Mouse (Mus musculus): Measurements from ENCODE around the gene Zfp819. TPM values are rescaled to one million over a fixed set of nuclear protein-coding genes. Genes with fewer than 3 reads are reported as not detected.
A peak's percentile ranks its signal among the peaks of the same experiment; 100 is the strongest.
"Not testable (repeated sequence)": the region's sequence is repeated elsewhere in the genome, so short reads cannot be mapped to it uniquely, and the experiment has no call there.

Gene Zfp819
- polyA plus RNA-seq, 1 experiment = 0.06 TPM

- Histone ChIP-seq H3K4me3 (ENCODE audit: extremely low read depth, insufficient read depth, insufficient read length) (no peak overlapping the region), H3K4me1 (ENCODE audit: control insufficient read depth, insufficient read depth, insufficient read length) (no peaks in the 10 kb centered on the region), H3K27me3 (ENCODE audit: control insufficient read depth, insufficient read depth, low read length) (no peaks in the 10 kb centered on the region), H3K27ac (ENCODE audit: insufficient read depth, low read length) (peak overlapping the region; percentile 15; the same call in 1 of the 2 replicates), H3K36me3 (ENCODE audit: control insufficient read depth, insufficient read depth, low read length) (no peaks in the 10 kb centered on the region)
- WGBS = 77% methylated on average over 5 of the region's 5 CpGs
- DNase-seq (ENCODE audit: low read depth in 1 of 2, low spot score in 2 of 2) = no peak
- no peak for TF ChIP-seq POLR2A (IDR thresholded peaks at IDR 0.05; ENCODE audit: low read depth, low read length)
- no peak for TF ChIP-seq CTCF (IDR thresholded peaks at IDR 0.05; ENCODE audit: extremely low read depth, insufficient read depth, insufficient read length, insufficient replicate concordance)
Observed at GRCm38 (mm10) chr7:43642587-43642986, 35.6 kb downstream of the Zfp819 start.

GRCm38 (mm10) chr7:43643046-43643652 lies 36.2 kb downstream of the Zfp819 start:
- H3K27me3 ChIP-seq (ENCODE audit: control insufficient read depth, insufficient read depth, low read length) = no peaks in the 10 kb centered on the region
- no peak for TF ChIP-seq CTCF (IDR thresholded peaks at IDR 0.05; ENCODE audit: extremely low read depth, insufficient read depth, insufficient read length, insufficient replicate concordance)
- TF ChIP-seq POLR2A (IDR thresholded peaks at IDR 0.05; ENCODE audit: low read depth, low read length) = no peak
- DNase-seq (ENCODE audit: low read depth in 1 of 2, low spot score in 2 of 2) = no peak
- peak overlapping the region; percentile 15; the same call in 1 of the 2 replicates for H3K27ac ChIP-seq (ENCODE audit: insufficient read depth, low read length)
- no peak overlapping the region for H3K4me3 ChIP-seq (ENCODE audit: extremely low read depth, insufficient read depth, insufficient read length)
- H3K36me3 ChIP-seq (ENCODE audit: control insufficient read depth, insufficient read depth, low read length) = no peaks in the 10 kb centered on the region
- no peaks in the 10 kb centered on the region for H3K4me1 ChIP-seq (ENCODE audit: control insufficient read depth, insufficient read depth, insufficient read length)
- 73% methylated on average over 17 of the region's 17 CpGs for WGBS

- Histone ChIP-seq H3K36me3 (ENCODE audit: control insufficient read depth, insufficient read depth, low read length) (no peaks in the 10 kb centered on the region), H3K27ac (ENCODE audit: insufficient read depth, low read length) (no peak overlapping the region), H3K27me3 (ENCODE audit: control insufficient read depth, insufficient read depth, low read length) (no peaks in the 10 kb centered on the region), H3K4me1 (ENCODE audit: control insufficient read depth, insufficient read depth, insufficient read length) (no peaks in the 10 kb centered on the region), H3K4me3 (ENCODE audit: extremely low read depth, insufficient read depth, insufficient read length) (no peak overlapping the region)
- WGBS = 89% methylated on average over 6 of the region's 6 CpGs
- TF ChIP-seq CTCF (IDR thresholded peaks at IDR 0.05; ENCODE audit: extremely low read depth, insufficient read depth, insufficient read length, insufficient replicate concordance) (no peak), POLR2A (IDR thresholded peaks at IDR 0.05; ENCODE audit: low read depth, low read length) (no peak)
- DNase-seq (ENCODE audit: low read depth in 1 of 2, low spot score in 2 of 2) = no peak
Observed at GRCm38 (mm10) chr7:43652683-43653082, 45.7 kb downstream of the Zfp819 start.

GRCm38 (mm10) chr7:43654519-43654918 lies 47.5 kb downstream of the Zfp819 start:
- no peak for TF ChIP-seq CTCF (IDR thresholded peaks at IDR 0.05; ENCODE audit: extremely low read depth, insufficient read depth, insufficient read length, insufficient replicate concordance)
- TF ChIP-seq POLR2A (IDR thresholded peaks at IDR 0.05; ENCODE audit: low read depth, low read length) = no peak
- no peak for DNase-seq (ENCODE audit: low read depth in 1 of 2, low spot score in 2 of 2)
- H3K27me3 ChIP-seq (ENCODE audit: control insufficient read depth, insufficient read depth, low read length) = no peaks in the 10 kb centered on the region
- no peaks in the 10 kb centered on the region for H3K36me3 ChIP-seq (ENCODE audit: control insufficient read depth, insufficient read depth, low read length)
- no peaks in the 10 kb centered on the region for H3K4me1 ChIP-seq (ENCODE audit: control insufficient read depth, insufficient read depth, insufficient read length)
- 11% methylated on average over 3 of the region's 3 CpGs for WGBS
- 0 out of 2 replicates have a peak overlapping the region, but pooled peaks have one; percentile 51 for H3K27ac ChIP-seq (ENCODE audit: insufficient read depth, low read length)
- H3K4me3 ChIP-seq (ENCODE audit: extremely low read depth, insufficient read depth, insufficient read length) = no peak overlapping the region

GRCm38 (mm10) chr7:43656232-43656631 lies 49.3 kb downstream of the Zfp819 start:
- Histone ChIP-seq H3K4me3 (ENCODE audit: extremely low read depth, insufficient read depth, insufficient read length) (no peak overlapping the region; the same call in 1 of the 2 replicates), H3K36me3 (ENCODE audit: control insufficient read depth, insufficient read depth, low read length) (no peaks in the 10 kb centered on the region), H3K4me1 (ENCODE audit: control insufficient read depth, insufficient read depth, insufficient read length) (no peaks in the 10 kb centered on the region), H3K27me3 (ENCODE audit: control insufficient read depth, insufficient read depth, low read length) (no peaks in the 10 kb centered on the region), H3K27ac (ENCODE audit: insufficient read depth, low read length) (0 out of 2 replicates have a peak overlapping the region, but pooled peaks have one; percentile 19)
- 19% methylated on average over 6 of the region's 6 CpGs for WGBS
- no peak for DNase-seq (ENCODE audit: low read depth in 1 of 2, low spot score in 2 of 2)
- TF ChIP-seq CTCF (IDR thresholded peaks at IDR 0.05; ENCODE audit: extremely low read depth, insufficient read depth, insufficient read length, insufficient replicate concordance) = no peak
- no peak for TF ChIP-seq POLR2A (IDR thresholded peaks at IDR 0.05; ENCODE audit: low read depth, low read length)

- no peaks in the 10 kb centered on the region for H3K36me3 ChIP-seq (ENCODE audit: control insufficient read depth, insufficient read depth, low read length)
- H3K4me1 ChIP-seq (ENCODE audit: control insufficient read depth, insufficient read depth, insufficient read length) = no peaks in the 10 kb centered on the region
- H3K27ac ChIP-seq (ENCODE audit: insufficient read depth, low read length) = peak within 1 kb of the TSS; percentile 19; the same call in 1 of the 2 replicates
- WGBS = 32% methylated on average over 1 of the region's 1 CpGs
- no peak for DNase-seq (ENCODE audit: low read depth in 1 of 2, low spot score in 2 of 2)
- TF ChIP-seq POLR2A (IDR thresholded peaks at IDR 0.05; ENCODE audit: low read depth, low read length) (no peak), CTCF (IDR thresholded peaks at IDR 0.05; ENCODE audit: extremely low read depth, insufficient read depth, insufficient read length, insufficient replicate concordance) (no peak)
- H3K4me3 ChIP-seq (ENCODE audit: extremely low read depth, insufficient read depth, insufficient read length) = peak within 1 kb of the TSS; percentile 21
- H3K27me3 ChIP-seq (ENCODE audit: control insufficient read depth, insufficient read depth, low read length) = no peaks in the 10 kb centered on the region
Observed at GRCm38 (mm10) chr7:43660002-43660401, 53.0 kb downstream of the Zfp819 start, which contains the start of gene Siglece. Gene Siglece, minus strand, starts transcription at chr7:43660161.

GRCm38 (mm10) chr7:43662804-43663203 lies 55.8 kb downstream of the Zfp819 start:
- no peak for TF ChIP-seq POLR2A (IDR thresholded peaks at IDR 0.05; ENCODE audit: low read depth, low read length)
- no peak for TF ChIP-seq CTCF (IDR thresholded peaks at IDR 0.05; ENCODE audit: extremely low read depth, insufficient read depth, insufficient read length, insufficient replicate concordance)
- no peaks in the 10 kb centered on the region for H3K27me3 ChIP-seq (ENCODE audit: control insufficient read depth, insufficient read depth, low read length)
- no peak overlapping the region for H3K4me3 ChIP-seq (ENCODE audit: extremely low read depth, insufficient read depth, insufficient read length)
- WGBS = 91% methylated on average over 1 of the region's 1 CpGs
- H3K27ac ChIP-seq (ENCODE audit: insufficient read depth, low read length) = no peak overlapping the region
- no peaks in the 10 kb centered on the region for H3K36me3 ChIP-seq (ENCODE audit: control insufficient read depth, insufficient read depth, low read length)
- DNase-seq (ENCODE audit: low read depth in 1 of 2, low spot score in 2 of 2) = no peak
- no peaks in the 10 kb centered on the region for H3K4me1 ChIP-seq (ENCODE audit: control insufficient read depth, insufficient read depth, insufficient read length)

- not testable (repeated sequence) for H3K4me1 ChIP-seq (ENCODE audit: control insufficient read depth, insufficient read depth, insufficient read length); H3K36me3 ChIP-seq (ENCODE audit: control insufficient read depth, insufficient read depth, low read length); DNase-seq (ENCODE audit: low read depth in 1 of 2, low spot score in 2 of 2); H3K4me3 ChIP-seq (ENCODE audit: extremely low read depth, insufficient read depth, insufficient read length); H3K27me3 ChIP-seq (ENCODE audit: control insufficient read depth, insufficient read depth, low read length); H3K27ac ChIP-seq (ENCODE audit: insufficient read depth, low read length)
- WGBS = 81% methylated on average over 4 of the region's 4 CpGs
Observed at GRCm38 (mm10) chr7:43667221-43667620, 60.3 kb downstream of the Zfp819 start.

Data from spleen, adult 2 months (tissue).